Mouse (Mus musculus): ENCODE results near the gene Capn7. TPM values are rescaled to one million over a fixed set of nuclear protein-coding genes. Genes with fewer than 3 reads are reported as not detected.
A peak's percentile ranks its signal among the peaks of the same experiment; 100 is the strongest.

The Capn7 gene
- polyA plus RNA-seq (2014; fragmentation: Nextera tagmentation; extraction: Ambion mirVana), result 89.4 and 92.9 TPM in 2 replicates

- H3K9me3 ChIP-seq (ENCODE audit: control insufficient read depth, low read length), result no peaks in the 10 kb centered on the region
- peak within 1 kb of the TSS; percentile 71 for H3K4me2 ChIP-seq (ENCODE audit: low read depth, low read length)
- ATAC-seq (ENCODE audit: low read depth), result peak; percentile 97
- under 1% methylated on average over 77 of the region's 78 CpGs for WGBS
- 0 out of 2 replicates have a peak, but pooled peaks cover 5% of the 10 kb centered on the region for H3K36me3 ChIP-seq (ENCODE audit: control insufficient read depth, insufficient read depth, low read length)
- peak within 1 kb of the TSS; percentile 88 for H3K4me3 ChIP-seq (ENCODE audit: low read depth, low read length)
- peak within 1 kb of the TSS; percentile 87 for H3K9ac ChIP-seq (replicated peaks; ENCODE audit: low read depth, low read length)
- peaks cover 19% of the 10 kb centered on the region; the same call in 1 of the 2 replicates for H3K4me1 ChIP-seq (ENCODE audit: control insufficient read depth, insufficient read depth, low read length)
- H3K27me3 ChIP-seq (ENCODE audit: control insufficient read depth, insufficient read depth, low read length), result no peaks in the 10 kb centered on the region
- peak within 1 kb of the TSS; percentile 88 for H3K27ac ChIP-seq (ENCODE audit: low read depth, low read length)
Observed at GRCm38 (mm10) chr14:31336369-31337155, at the start of gene Capn7. Capn7 (plus strand) TSS chr14:31336638.

GRCm38 (mm10) chr14:31313192-31313591 lies 23.2 kb upstream of the Capn7 start:
- no peaks in the 10 kb centered on the region for H3K9me3 ChIP-seq (ENCODE audit: control insufficient read depth, low read length)
- WGBS, result 62% methylated on average over 3 of the region's 3 CpGs
- H3K4me1 ChIP-seq (ENCODE audit: control insufficient read depth, insufficient read depth, low read length), result no peaks in the 10 kb centered on the region
- ATAC-seq (ENCODE audit: low read depth), result no peak
- no peak overlapping the region for H3K27ac ChIP-seq (ENCODE audit: low read depth, low read length)
- no peak overlapping the region for H3K9ac ChIP-seq (replicated peaks; ENCODE audit: low read depth, low read length)
- H3K4me3 ChIP-seq (ENCODE audit: low read depth, low read length), result no peak overlapping the region
- no peaks in the 10 kb centered on the region for H3K27me3 ChIP-seq (ENCODE audit: control insufficient read depth, insufficient read depth, low read length)
- H3K36me3 ChIP-seq (ENCODE audit: control insufficient read depth, insufficient read depth, low read length), result no peaks in the 10 kb centered on the region
- H3K4me2 ChIP-seq (ENCODE audit: low read depth, low read length), result no peak overlapping the region

- H3K4me2 ChIP-seq (ENCODE audit: low read depth, low read length), result no peak overlapping the region
- H3K27me3 ChIP-seq (ENCODE audit: control insufficient read depth, insufficient read depth, low read length), result no peaks in the 10 kb centered on the region
- H3K9me3 ChIP-seq (ENCODE audit: control insufficient read depth, low read length), result no peaks in the 10 kb centered on the region
- no peak for ATAC-seq (ENCODE audit: low read depth)
- no peak overlapping the region for H3K27ac ChIP-seq (ENCODE audit: low read depth, low read length)
- H3K36me3 ChIP-seq (ENCODE audit: control insufficient read depth, insufficient read depth, low read length), result no peaks in the 10 kb centered on the region
- WGBS, result 75% methylated on average over 12 of the region's 12 CpGs
- no peak overlapping the region for H3K4me3 ChIP-seq (ENCODE audit: low read depth, low read length)
- no peaks in the 10 kb centered on the region for H3K4me1 ChIP-seq (ENCODE audit: control insufficient read depth, insufficient read depth, low read length)
- H3K9ac ChIP-seq (replicated peaks; ENCODE audit: low read depth, low read length), result no peak overlapping the region
Observed at GRCm38 (mm10) chr14:31316613-31317012, 19.8 kb upstream of the Capn7 start.

- H3K9me3 ChIP-seq (ENCODE audit: control insufficient read depth, low read length), result no peaks in the 10 kb centered on the region
- H3K36me3 ChIP-seq (ENCODE audit: control insufficient read depth, insufficient read depth, low read length), result no peaks in the 10 kb centered on the region
- no peak overlapping the region for H3K4me3 ChIP-seq (ENCODE audit: low read depth, low read length)
- no peak overlapping the region for H3K9ac ChIP-seq (replicated peaks; ENCODE audit: low read depth, low read length)
- no peak for ATAC-seq (ENCODE audit: low read depth)
- H3K4me2 ChIP-seq (ENCODE audit: low read depth, low read length), result no peak overlapping the region
- H3K4me1 ChIP-seq (ENCODE audit: control insufficient read depth, insufficient read depth, low read length), result no peaks in the 10 kb centered on the region
- H3K27ac ChIP-seq (ENCODE audit: low read depth, low read length), result no peak overlapping the region
- no peaks in the 10 kb centered on the region for H3K27me3 ChIP-seq (ENCODE audit: control insufficient read depth, insufficient read depth, low read length)
- 83% methylated on average over 3 of the region's 3 CpGs for WGBS
Observed at GRCm38 (mm10) chr14:31317754-31318153, 18.7 kb upstream of the Capn7 start.

GRCm38 (mm10) chr14:31319546-31319945 lies 16.9 kb upstream of the Capn7 start:
- Histone ChIP-seq H3K4me3 (ENCODE audit: low read depth, low read length) (no peak overlapping the region), H3K27me3 (ENCODE audit: control insufficient read depth, insufficient read depth, low read length) (no peaks in the 10 kb centered on the region), H3K36me3 (ENCODE audit: control insufficient read depth, insufficient read depth, low read length) (no peaks in the 10 kb centered on the region), H3K9me3 (ENCODE audit: control insufficient read depth, low read length) (no peaks in the 10 kb centered on the region), H3K9ac (replicated peaks; ENCODE audit: low read depth, low read length) (no peak overlapping the region), H3K27ac (ENCODE audit: low read depth, low read length) (no peak overlapping the region), H3K4me2 (ENCODE audit: low read depth, low read length) (no peak overlapping the region), H3K4me1 (ENCODE audit: control insufficient read depth, insufficient read depth, low read length) (no peaks in the 10 kb centered on the region)
- WGBS, result 93% methylated on average over 10 of the region's 10 CpGs
- ATAC-seq (ENCODE audit: low read depth), result no peak

- no peak overlapping the region for H3K27ac ChIP-seq (ENCODE audit: low read depth, low read length)
- no peak overlapping the region for H3K4me3 ChIP-seq (ENCODE audit: low read depth, low read length)
- no peak overlapping the region for H3K9ac ChIP-seq (replicated peaks; ENCODE audit: low read depth, low read length)
- H3K4me2 ChIP-seq (ENCODE audit: low read depth, low read length), result no peak overlapping the region
- no peak for ATAC-seq (ENCODE audit: low read depth)
- H3K4me1 ChIP-seq (ENCODE audit: control insufficient read depth, insufficient read depth, low read length), result no peaks in the 10 kb centered on the region
- no peaks in the 10 kb centered on the region for H3K9me3 ChIP-seq (ENCODE audit: control insufficient read depth, low read length)
- WGBS, result 89% methylated on average over 11 of the region's 11 CpGs
- no peaks in the 10 kb centered on the region for H3K27me3 ChIP-seq (ENCODE audit: control insufficient read depth, insufficient read depth, low read length)
- no peaks in the 10 kb centered on the region for H3K36me3 ChIP-seq (ENCODE audit: control insufficient read depth, insufficient read depth, low read length)
Observed at GRCm38 (mm10) chr14:31321181-31321580, 15.3 kb upstream of the Capn7 start.

- 86% methylated on average over 3 of the region's 3 CpGs for WGBS
- H3K4me3 ChIP-seq (ENCODE audit: low read depth, low read length), result no peak overlapping the region
Observed at GRCm38 (mm10) chr14:31322191-31322590, 14.2 kb upstream of the Capn7 start.

GRCm38 (mm10) chr14:31323189-31323588 lies 13.2 kb upstream of the Capn7 start:
- H3K9me3 ChIP-seq (ENCODE audit: control insufficient read depth, low read length), result no peaks in the 10 kb centered on the region
- no peaks in the 10 kb centered on the region for H3K4me1 ChIP-seq (ENCODE audit: control insufficient read depth, insufficient read depth, low read length)
- WGBS, result 80% methylated on average over 4 of the region's 4 CpGs
- peak overlapping the region; percentile 46; the same call in 1 of the 2 replicates for H3K4me2 ChIP-seq (ENCODE audit: low read depth, low read length)
- no peak for ATAC-seq (ENCODE audit: low read depth)
- H3K27me3 ChIP-seq (ENCODE audit: control insufficient read depth, insufficient read depth, low read length), result no peaks in the 10 kb centered on the region
- H3K36me3 ChIP-seq (ENCODE audit: control insufficient read depth, insufficient read depth, low read length), result no peaks in the 10 kb centered on the region
- H3K4me3 ChIP-seq (ENCODE audit: low read depth, low read length), result no peak overlapping the region
- no peak overlapping the region for H3K9ac ChIP-seq (replicated peaks; ENCODE audit: low read depth, low read length)
- no peak overlapping the region for H3K27ac ChIP-seq (ENCODE audit: low read depth, low read length)

More at GRCm38 (mm10) chr14:31322191-31322590, 14.2 kb upstream of the Capn7 start:
- H3K4me2 ChIP-seq (ENCODE audit: low read depth, low read length), result no peak overlapping the region
- no peaks in the 10 kb centered on the region for H3K36me3 ChIP-seq (ENCODE audit: control insufficient read depth, insufficient read depth, low read length)
- H3K27ac ChIP-seq (ENCODE audit: low read depth, low read length), result no peak overlapping the region
- H3K27me3 ChIP-seq (ENCODE audit: control insufficient read depth, insufficient read depth, low read length), result no peaks in the 10 kb centered on the region
- ATAC-seq (ENCODE audit: low read depth), result no peak
- no peak overlapping the region for H3K9ac ChIP-seq (replicated peaks; ENCODE audit: low read depth, low read length)
- H3K4me1 ChIP-seq (ENCODE audit: control insufficient read depth, insufficient read depth, low read length), result no peaks in the 10 kb centered on the region
- no peaks in the 10 kb centered on the region for H3K9me3 ChIP-seq (ENCODE audit: control insufficient read depth, low read length)

Data from neural tube, embryonic 14.5 days (tissue).